Mouse (Mus musculus) thymus, adult 2 months (tissue): ENCODE measurements around the gene C130050O18Rik.

Source experiments
- CTCF ChIP-seq: fragments of 200-500 bp; IDR thresholded peaks from 2 replicates; pipeline ENCODE4 v1.5.1; 2012; ENCODE audit warnings: mild to moderate bottlenecking, control low read depth, low read length, moderate library complexity, borderline replicate concordance; ENCODE audit not compliant: control insufficient read depth, poor library complexity, insufficient read depth; ENCODE audit errors: extremely low read depth
- POLR2A ChIP-seq: fragments of 200-500 bp; IDR thresholded peaks from 2 replicates; pipeline ENCODE4 v1.6.1; 2012; ENCODE audit warnings: mild to moderate bottlenecking, low read length, control low read depth, moderate library complexity; ENCODE audit not compliant: control insufficient read depth, poor library complexity, insufficient read depth; ENCODE audit errors: extremely low read depth

DNA sequence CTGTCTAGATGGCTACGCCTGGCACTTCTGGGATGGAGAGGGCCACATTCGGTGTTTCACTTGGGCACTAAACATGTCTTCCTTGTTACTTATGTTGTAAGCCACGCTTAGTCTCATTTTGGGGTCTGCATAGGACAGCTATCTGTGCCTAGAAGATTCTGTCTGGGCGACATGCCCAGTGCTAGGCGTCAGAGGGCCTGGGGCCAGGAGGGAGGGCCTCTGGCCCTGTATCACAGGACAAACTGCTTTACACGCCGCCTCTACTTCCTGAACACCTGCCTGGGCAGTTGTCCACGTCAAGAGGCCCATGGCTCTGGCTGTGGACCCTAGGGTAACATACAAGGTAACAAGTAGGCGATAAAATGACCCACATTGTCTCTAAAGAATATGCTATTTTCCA lies 22.9 kb downstream of the C130050O18Rik start:
- TF ChIP-seq CTCF (no peak), POLR2A (no peak)
